Mouse (Mus musculus) c-Kit-positive CD71-negative TER-119-negative erythroid progenitor cells, embryonic 14.5 days (primary cell): Measurements from ENCODE around the gene Uba3.

ENCODE experiments used
- DNase-seq: peaks from one replicate; pipeline ENCODE4 v3.0.0-alpha.2; 2013; ENCODE audit warnings: low read depth

Uba3 gene

GRCm38 (mm10) chr6:97210191-97210961 lies 4.9 kb upstream of the Uba3 start, which contains the start of gene Arl6ip5:
Arl6ip5 (plus strand) TSS chr6:97210689.
- DNase-seq, result peak; percentile 85

GRCm38 (mm10) chr6:97209751-97210150 lies 4.3 kb upstream of the Uba3 start:
- no peak for DNase-seq

DNA sequence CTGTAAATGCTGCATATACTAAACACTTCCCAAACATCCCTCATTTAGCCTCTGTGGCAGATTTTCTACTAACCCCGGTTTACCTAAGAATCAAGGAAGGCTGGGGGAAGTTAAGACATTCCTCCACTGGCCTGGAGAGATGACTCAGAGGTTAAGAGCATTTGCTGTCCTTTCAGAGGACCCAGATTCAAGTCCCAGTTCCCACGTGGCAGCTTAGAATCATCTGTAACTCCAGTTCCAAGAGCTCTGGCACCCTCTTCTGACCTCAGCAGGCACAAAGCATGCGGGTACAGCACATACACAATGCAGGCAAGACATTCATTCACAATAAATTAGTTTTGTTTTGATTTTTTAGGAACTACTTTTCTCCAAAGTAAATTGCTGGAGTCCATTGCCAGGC lies 3.8 kb upstream of the Uba3 start:
- no peak for DNase-seq

GRCm38 (mm10) chr6:97208406-97208805 lies 3.0 kb upstream of the Uba3 start:
- no peak for DNase-seq

- DNase-seq, result no peak
These were observed 1.6 kb upstream of the Uba3 start for GRCm38 (mm10) chr6:97207085-97207484.

- DNase-seq, result no peak
These were observed 495 bp downstream of the Uba3 start for GRCm38 (mm10) chr6:97204952-97205351.

- no peak for DNase-seq
These were observed 1.1 kb downstream of the Uba3 start for GRCm38 (mm10) chr6:97204252-97204869.

DNA sequence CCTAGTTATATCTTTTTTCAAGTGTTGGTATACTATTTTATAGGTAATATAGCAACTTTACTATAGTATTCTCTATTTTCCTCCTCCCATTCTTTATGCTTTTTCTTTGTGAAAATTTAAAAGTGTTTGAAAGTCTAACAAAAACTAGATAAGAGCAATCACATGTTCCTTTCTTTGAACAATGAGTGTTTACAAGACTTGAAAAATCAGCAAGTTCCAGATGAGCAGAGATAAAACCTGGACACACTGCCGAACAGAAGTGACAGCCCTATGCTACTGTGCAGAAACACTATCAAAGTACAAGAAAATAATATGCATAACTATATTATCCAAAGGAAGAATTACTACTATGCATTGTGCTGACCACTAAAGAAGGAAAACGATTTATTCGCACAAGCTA lies 3.0 kb downstream of the Uba3 start:
- DNase-seq, result no peak

DNA sequence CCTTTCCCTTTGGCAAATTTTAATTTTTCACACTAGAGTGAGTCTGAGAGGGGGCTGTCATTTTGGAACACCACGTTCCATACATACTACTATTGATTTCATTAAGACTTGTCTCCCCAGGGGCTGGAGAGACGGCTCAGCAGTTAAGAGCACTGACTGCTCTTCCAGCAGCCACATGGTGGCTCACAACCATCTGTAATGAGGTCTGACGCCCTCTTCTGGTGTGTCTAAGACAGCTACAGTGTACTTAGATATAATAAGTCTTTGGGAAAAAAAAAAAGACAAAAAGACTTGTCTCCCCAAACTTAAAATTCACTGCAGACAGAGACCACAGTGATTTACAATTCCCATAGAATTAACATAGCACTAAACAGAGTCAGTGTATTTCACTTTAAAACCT lies 5.0 kb downstream of the Uba3 start:
- no peak for DNase-seq

GRCm38 (mm10) chr6:97179367-97179828 lies 26.0 kb downstream of the Uba3 start:
- DNase-seq, result peak; percentile 28

DNA sequence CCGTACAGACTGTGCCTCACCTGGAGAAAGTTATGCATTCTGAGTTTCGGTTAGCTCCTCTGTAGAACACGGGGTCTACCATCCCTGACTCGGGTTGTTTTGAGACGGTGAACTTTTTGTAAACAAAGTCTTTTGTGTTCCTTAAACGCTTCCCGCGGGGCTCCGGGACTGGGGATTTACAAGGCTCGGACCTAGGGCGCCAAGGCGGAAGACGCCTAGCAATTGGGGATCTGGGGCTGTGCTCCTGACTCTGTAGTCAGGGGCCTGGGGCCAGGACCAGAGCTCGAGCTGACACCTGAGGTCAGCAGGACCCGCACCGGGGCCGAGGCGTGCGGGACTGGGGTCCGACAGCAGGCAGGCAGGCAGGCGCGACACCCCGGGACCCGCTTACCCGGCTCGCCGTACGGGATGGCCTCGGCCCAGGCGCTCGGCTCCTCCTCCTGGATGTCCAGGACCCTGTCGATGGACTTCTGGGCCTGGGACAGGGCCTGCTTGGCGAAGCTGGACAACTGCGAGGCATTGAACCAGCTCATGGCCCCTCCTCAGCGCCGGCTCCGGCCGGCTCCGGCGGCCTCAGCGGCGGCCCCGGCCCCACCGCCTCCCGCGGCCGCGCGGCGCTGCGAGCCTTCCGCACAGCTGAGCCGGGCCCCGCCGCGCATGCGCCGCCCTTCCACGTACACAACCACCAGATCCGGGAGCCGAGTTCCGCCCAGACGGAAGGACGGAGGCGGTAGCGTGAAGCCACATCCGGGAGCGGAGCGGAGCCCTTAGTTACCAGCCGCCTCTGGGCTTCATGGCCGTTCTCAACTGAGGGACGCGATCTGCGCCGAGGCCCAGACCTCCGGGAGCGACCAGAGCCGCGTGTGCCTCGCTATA lies 26.7 kb downstream of the Uba3 start, which contains the start of gene Tmf1:
Gene Tmf1, minus strand, starts transcription at position 632 of the 876 bp plus-strand sequence.
- DNase-seq, result peak; percentile 91

DNA sequence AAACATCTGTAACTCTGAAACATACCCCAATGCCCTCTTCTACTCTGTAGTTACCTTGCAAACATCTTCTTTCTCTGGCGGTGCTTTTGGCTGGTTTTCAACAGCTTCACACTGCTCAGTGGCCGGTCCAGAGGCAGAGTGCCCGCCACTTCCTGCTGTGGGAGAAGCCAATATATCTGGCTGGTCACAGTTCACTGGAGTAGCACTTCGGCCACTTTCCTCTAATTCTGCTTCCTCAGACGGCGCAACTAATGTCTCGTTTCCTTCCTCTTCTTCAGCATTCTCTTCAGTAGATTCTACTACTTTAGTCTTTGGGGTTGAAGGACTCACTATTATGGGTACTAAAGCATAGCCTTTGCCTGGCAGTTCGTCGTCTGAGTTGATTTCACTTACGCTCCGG lies 29.7 kb downstream of the Uba3 start:
- DNase-seq, result peak; percentile 6

DNA sequence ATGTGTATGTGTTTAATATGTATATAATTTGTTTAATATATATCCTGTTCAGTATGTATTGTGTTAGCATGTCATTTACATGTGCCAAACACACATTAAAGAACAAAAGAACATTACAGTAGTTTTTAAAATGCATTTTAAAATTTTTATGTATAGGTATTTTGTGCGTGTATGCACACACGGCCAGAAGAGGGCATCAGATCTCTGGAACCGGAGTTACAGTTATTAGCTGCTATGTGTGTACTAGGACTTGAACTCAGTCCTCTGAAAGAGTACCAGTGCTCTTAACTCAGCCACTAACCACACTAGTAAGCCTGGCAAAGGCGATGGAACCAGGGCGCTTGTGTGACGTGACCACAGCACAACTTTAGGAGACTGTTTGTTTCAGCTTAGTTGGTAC lies 55.3 kb downstream of the Uba3 start:
- no peak for DNase-seq

- DNase-seq, result no peak
These were observed 55.7 kb downstream of the Uba3 start for GRCm38 (mm10) chr6:97149721-97150120.

- DNase-seq, result peak; percentile 52
These were observed 56.8 kb downstream of the Uba3 start, which contains the start of gene Eogt for GRCm38 (mm10) chr6:97148383-97149251. Eogt (minus strand) TSS chr6:97149182.

DNA sequence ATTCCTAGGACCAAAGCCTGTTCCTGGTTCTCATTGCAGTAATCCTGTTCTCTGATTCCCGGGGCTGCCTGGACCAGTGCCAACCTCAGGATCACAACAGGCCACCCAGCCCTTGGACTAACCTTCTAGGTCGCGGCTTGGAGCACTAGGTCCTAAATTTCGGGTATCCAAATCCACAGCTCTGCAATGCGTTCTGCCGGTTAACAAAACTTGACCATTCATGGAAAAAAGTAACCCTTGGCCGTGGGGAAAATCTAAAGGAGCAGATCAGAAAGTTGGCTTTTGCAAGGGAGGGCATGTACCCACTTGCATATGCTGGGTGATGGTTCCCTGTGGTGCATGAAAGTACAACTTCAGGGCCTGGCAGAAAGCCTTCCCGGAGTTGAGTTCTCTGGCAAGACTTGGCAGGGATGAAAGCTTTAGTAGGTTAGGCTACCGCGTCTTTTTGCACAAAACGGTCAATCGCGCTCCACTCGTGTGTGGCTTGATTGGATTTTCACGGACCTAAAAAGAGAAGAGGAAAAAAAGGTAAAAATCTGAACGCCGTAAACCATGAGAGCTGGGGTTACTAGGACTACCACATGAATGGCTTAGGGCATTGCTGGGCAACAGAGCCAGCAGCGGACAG lies 57.6 kb downstream of the Uba3 start:
- no peak for DNase-seq

GRCm38 (mm10) chr6:97145156-97145555 lies 60.3 kb downstream of the Uba3 start:
- no peak for DNase-seq

- no peak for DNase-seq
These were observed 61.1 kb downstream of the Uba3 start for GRCm38 (mm10) chr6:97144359-97144758.

DNA sequence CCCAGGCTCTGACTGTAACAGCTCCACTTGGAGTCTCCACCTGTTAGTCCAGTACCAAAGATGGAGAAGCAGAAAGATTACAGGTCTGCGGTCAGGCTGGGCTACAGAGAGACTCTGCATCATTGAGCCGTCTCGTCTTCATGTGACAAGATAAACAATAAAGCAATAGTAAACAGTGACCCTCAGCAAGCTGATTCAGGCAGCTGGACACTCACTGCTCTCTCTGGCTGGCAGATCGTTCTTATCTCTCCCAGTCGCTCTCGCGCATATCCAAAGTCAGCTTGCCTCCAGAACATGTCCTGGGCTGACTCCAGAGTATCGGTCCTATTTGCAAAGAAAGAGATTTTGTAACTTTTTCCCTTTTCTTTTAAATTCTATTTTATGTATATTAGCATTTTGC lies 62.8 kb downstream of the Uba3 start:
- DNase-seq, result no peak

- no peak for DNase-seq
These were observed 63.6 kb downstream of the Uba3 start for GRCm38 (mm10) chr6:97141811-97142210.
